Comparison of ENCODE assay signal across 8 mouse cellular contexts in the genomic region with DNA sequence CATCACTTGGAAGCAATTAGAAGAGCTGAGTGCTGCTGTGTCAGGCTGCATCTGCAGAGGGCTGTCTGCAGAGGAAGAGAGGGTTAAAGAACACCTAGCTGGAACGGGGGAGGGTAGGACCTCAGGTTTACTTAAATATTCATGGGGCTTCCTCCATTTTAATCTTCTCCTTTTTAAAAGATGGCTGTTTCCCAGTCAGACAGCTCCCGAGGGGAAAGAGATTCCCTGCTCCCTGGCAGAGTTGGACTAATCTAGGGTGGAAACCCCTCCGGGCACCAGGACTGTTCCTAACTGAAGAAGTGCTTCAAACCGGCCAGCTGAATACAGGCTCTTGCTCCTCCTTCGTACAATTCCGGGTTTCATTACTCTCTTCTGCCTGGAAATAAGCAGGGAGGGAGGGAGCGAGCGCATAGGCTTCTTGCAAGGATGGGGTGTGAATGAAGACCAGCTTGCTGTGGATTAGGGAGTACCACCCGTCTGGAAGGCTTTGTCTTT.
DNase-seq lines count a peak whose midpoint lies in the region; ATAC-seq and TF ChIP-seq lines count a peak whose summit lies in the region.

No protein-coding gene starts in this region.

- H3K9me3 ChIP-seq in embryonic facial prominence, embryonic 10.5 days, result no peaks in the 10 kb centered on the region
- no peaks in the 10 kb centered on the region for H3K9me3 ChIP-seq in hindbrain, embryonic 13.5 days
- H3K9me3 ChIP-seq in neural tube, embryonic 12.5 days, result no peaks in the 10 kb centered on the region

- intact Hi-C loops in left cerebral cortex, adult 2 months (cut with DNase I), result no loop called here

- peak overlapping the region; percentile 49; the same call in 1 of the 2 replicates for H3K27ac ChIP-seq in embryonic facial prominence, embryonic 10.5 days (replicated peaks)
- peak overlapping the region; percentile 84 for H3K27ac ChIP-seq in hindbrain, embryonic 13.5 days
- peak overlapping the region; percentile 90 for H3K27ac ChIP-seq in left cerebral cortex, adult 2 months
- no peak overlapping the region; the same call in 1 of the 2 replicates for H3K27ac ChIP-seq in neural tube, embryonic 12.5 days

- DNase-seq in lung, adult 2 months, result no peak
- no peak for DNase-seq in lung, adult 18-20 months
- peak; percentile 47 for DNase-seq in embryonic facial prominence, embryonic 10.5 days (ENCODE audit: low spot score)
- DNase-seq in left cerebral cortex, adult 2 months (ENCODE audit: extremely low spot score in 1 of 2, low spot score in 2 of 2), result peak; percentile 48 to 57
- no peak for DNase-seq in thymus, postnatal 36 days
- no peak for DNase-seq in adrenal gland, postnatal 25 days

- peak overlapping the region; percentile 56 for H3K4me2 ChIP-seq in hindbrain, embryonic 13.5 days
- peak overlapping the region; percentile 56 for H3K4me2 ChIP-seq in neural tube, embryonic 12.5 days (replicated peaks)

- H3K36me3 ChIP-seq in embryonic facial prominence, embryonic 10.5 days (replicated peaks), result no peaks in the 10 kb centered on the region
- no peaks in the 10 kb centered on the region for H3K36me3 ChIP-seq in hindbrain, embryonic 13.5 days
- H3K36me3 ChIP-seq in neural tube, embryonic 12.5 days, result no peaks in the 10 kb centered on the region

- no peak for TF ChIP-seq CTCF in lung, adult 2 months (IDR thresholded peaks at IDR 0.05; ENCODE audit: insufficient read depth, low read length)
- TF ChIP-seq CTCF in left cerebral cortex, adult 2 months (IDR thresholded peaks at IDR 0.05), result no peak

- no peaks in the 10 kb centered on the region for H3K27me3 ChIP-seq in embryonic facial prominence, embryonic 10.5 days (replicated peaks; ENCODE audit: low read depth, poor library complexity, severe bottlenecking)
- no peaks in the 10 kb centered on the region for H3K27me3 ChIP-seq in hindbrain, embryonic 13.5 days
- H3K27me3 ChIP-seq in neural tube, embryonic 12.5 days (replicated peaks), result no peaks in the 10 kb centered on the region

- TF ChIP-seq POLR2A in lung, adult 2 months (IDR thresholded peaks at IDR 0.05; ENCODE audit: borderline replicate concordance, extremely low read depth, low read depth, low read length), result no peak

- ATAC-seq in hindbrain, embryonic 13.5 days (ENCODE audit: low FRiP score), result peak; percentile 77
- peak; percentile 63; the same call in 1 of the 2 replicates for ATAC-seq in neural tube, embryonic 12.5 days (ENCODE audit: low FRiP score, low read depth)

- peak overlapping the region; percentile 28 for H3K4me3 ChIP-seq in lung, adult 2 months (replicated peaks; ENCODE audit: extremely low read depth, low read depth, low read length)
- H3K4me3 ChIP-seq in embryonic facial prominence, embryonic 10.5 days, result peak overlapping the region; percentile 46
- H3K4me3 ChIP-seq in hindbrain, embryonic 13.5 days, result peak overlapping the region; percentile 37
- peak overlapping the region; percentile 54 for H3K4me3 ChIP-seq in left cerebral cortex, adult 2 months
- peak overlapping the region; percentile 20 for H3K4me3 ChIP-seq in neural tube, embryonic 12.5 days

- H3K4me1 ChIP-seq in lung, adult 2 months (ENCODE audit: control insufficient read depth, insufficient read depth, low read length), result peaks cover 15% of the 10 kb centered on the region
- H3K4me1 ChIP-seq in embryonic facial prominence, embryonic 10.5 days, result peaks cover 39% of the 10 kb centered on the region
- peaks cover 47% of the 10 kb centered on the region for H3K4me1 ChIP-seq in hindbrain, embryonic 13.5 days (replicated peaks)
- peaks cover 33% of the 10 kb centered on the region for H3K4me1 ChIP-seq in neural tube, embryonic 12.5 days

- peak overlapping the region; percentile 62 for H3K9ac ChIP-seq in hindbrain, embryonic 13.5 days
- no peak overlapping the region for H3K9ac ChIP-seq in neural tube, embryonic 12.5 days

- WGBS in lung, adult 2 months, result 12% methylated on average over 9 of the region's 9 CpGs
- WGBS in embryonic facial prominence, embryonic 10.5 days, result 1% methylated on average over 9 of the region's 9 CpGs
- WGBS in hindbrain, embryonic 13.5 days, result 6% methylated on average over 9 of the region's 9 CpGs
- 1% methylated on average over 9 of the region's 9 CpGs for WGBS in neural tube, embryonic 12.5 days

Comparison
In these comparisons a context has a peak if more than half of its experiments do, and no peak if none do; other contexts are left out.
1. DNase-seq: peak in embryonic facial prominence, embryonic 10.5 days (single experiment) and left cerebral cortex, adult 2 months (2 of 2); none in lung, adult 2 months (single experiment), lung, adult 18-20 months (0 of 2), thymus, postnatal 36 days (0 of 2) and adrenal gland, postnatal 25 days (single experiment).
2. Peak in every context shown above with its lines, with median percentiles within 50 percentile points of each other: H3K4me3 ChIP-seq.